Mouse (Mus musculus) embryo, embryonic 11.5 days (tissue): Measurements from ENCODE around the gene Clec2g.
"Not testable (repeated sequence)": the region's sequence is repeated elsewhere in the genome, so short reads cannot be mapped to it uniquely, and the experiment has no call there.

Source experiments
- DNase-seq: peaks from one replicate; pipeline ENCODE4 v3.0.0-alpha.2; 2012; ENCODE audit warnings: low read depth, low spot score

Clec2g gene

GRCm38 (mm10) chr6:128971394-128972039 is 37.3 kb downstream of the Clec2g start:
- no peak for DNase-seq

GRCm38 (mm10) chr6:128972156-128972555 is 38.0 kb downstream of the Clec2g start:
- DNase-seq: no peak

GRCm38 (mm10) chr6:128972687-128973438 is 38.7 kb downstream of the Clec2g start:
- no peak for DNase-seq

GRCm38 (mm10) chr6:128973439-128973697 is 39.2 kb downstream of the Clec2g start:
- DNase-seq: no peak

GRCm38 (mm10) chr6:128974850-128975249 is 40.7 kb downstream of the Clec2g start:
- not testable (repeated sequence) for DNase-seq

- DNase-seq: no peak
These were observed 42.0 kb downstream of the Clec2g start for GRCm38 (mm10) chr6:128976194-128976593.

- not testable (repeated sequence) for DNase-seq
These were observed 47.9 kb downstream of the Clec2g start for GRCm38 (mm10) chr6:128981951-128982541.

GRCm38 (mm10) chr6:128992337-128992736 is 58.2 kb downstream of the Clec2g start:
- DNase-seq: no peak

GRCm38 (mm10) chr6:128992753-128993152 is 58.6 kb downstream of the Clec2g start:
- DNase-seq: peak; percentile 8

- DNase-seq: no peak
These were observed 59.0 kb downstream of the Clec2g start for GRCm38 (mm10) chr6:128993221-128993620.

GRCm38 (mm10) chr6:128994336-128994735 is 60.2 kb downstream of the Clec2g start:
- DNase-seq: no peak

GRCm38 (mm10) chr6:128994742-128995141 is 60.6 kb downstream of the Clec2g start:
- DNase-seq: no peak

GRCm38 (mm10) chr6:128995250-128996053 is 61.3 kb downstream of the Clec2g start:
- DNase-seq: no peak

GRCm38 (mm10) chr6:128996054-128996767 is 62.0 kb downstream of the Clec2g start:
- no peak for DNase-seq

GRCm38 (mm10) chr6:128996768-128997442 is 62.7 kb downstream of the Clec2g start:
- DNase-seq: no peak

- no peak for DNase-seq
These were observed 67.2 kb downstream of the Clec2g start for GRCm38 (mm10) chr6:129001392-129001791.

- no peak for DNase-seq
These were observed 74.4 kb downstream of the Clec2g start for GRCm38 (mm10) chr6:129008552-129008951.

- DNase-seq: not testable (repeated sequence)
These were observed 75.8 kb downstream of the Clec2g start for GRCm38 (mm10) chr6:129009846-129010504.

GRCm38 (mm10) chr6:129010505-129010873 is 76.3 kb downstream of the Clec2g start:
- no peak for DNase-seq

- not testable (repeated sequence) for DNase-seq
These were observed 77.8 kb downstream of the Clec2g start for GRCm38 (mm10) chr6:129012012-129012411.
